Mouse (Mus musculus) T-cell, adult 2 months (primary cell): ENCODE data around the gene Arhgef17.
A peak's percentile ranks its signal among the peaks of the same experiment; 100 is the strongest.

Source experiments
- DNase-seq: peaks from one replicate; pipeline ENCODE4 v3.0.0; 2022; ENCODE audit warnings: low spot score

Arhgef17 gene

GRCm38 (mm10) chr7:100931926-100932480 is at the start of gene Arhgef17:
Gene Arhgef17, minus strand, starts transcription at chr7:100932107.
- DNase-seq = no peak

- DNase-seq = no peak
Measured at GRCm38 (mm10) chr7:100979175-100979574, 47.3 kb upstream of the Arhgef17 start.

- DNase-seq = no peak
Measured at GRCm38 (mm10) chr7:100978171-100978570, 46.3 kb upstream of the Arhgef17 start.

- DNase-seq = no peak
Measured at GRCm38 (mm10) chr7:100974135-100974903, 42.4 kb upstream of the Arhgef17 start, which contains the start of gene P2ry6. Gene P2ry6, minus strand, starts transcription at chr7:100974649.

- DNase-seq = no peak
Measured at GRCm38 (mm10) chr7:100972875-100973274, 41.0 kb upstream of the Arhgef17 start.

- no peak for DNase-seq
Measured at GRCm38 (mm10) chr7:100968874-100969659, 37.2 kb upstream of the Arhgef17 start.

- no peak for DNase-seq
Measured at GRCm38 (mm10) chr7:100968376-100968775, 36.5 kb upstream of the Arhgef17 start.

- no peak for DNase-seq
Measured at GRCm38 (mm10) chr7:100967850-100968249, 35.9 kb upstream of the Arhgef17 start.

GRCm38 (mm10) chr7:100966014-100966413 is 34.1 kb upstream of the Arhgef17 start:
- no peak for DNase-seq

GRCm38 (mm10) chr7:100965079-100965478 is 33.2 kb upstream of the Arhgef17 start:
- peak; percentile 17 for DNase-seq

- no peak for DNase-seq
Measured at GRCm38 (mm10) chr7:100964242-100964641, 32.3 kb upstream of the Arhgef17 start.

- no peak for DNase-seq
Measured at GRCm38 (mm10) chr7:100963381-100963780, 31.5 kb upstream of the Arhgef17 start.

- no peak for DNase-seq
Measured at GRCm38 (mm10) chr7:100961146-100961545, 29.2 kb upstream of the Arhgef17 start.

- no peak for DNase-seq
Measured at GRCm38 (mm10) chr7:100960462-100960861, 28.6 kb upstream of the Arhgef17 start.

- no peak for DNase-seq
Measured at GRCm38 (mm10) chr7:100958426-100958825, 26.5 kb upstream of the Arhgef17 start.

GRCm38 (mm10) chr7:100952686-100953085 is 20.8 kb upstream of the Arhgef17 start:
- no peak for DNase-seq

GRCm38 (mm10) chr7:100951903-100952302 is 20.0 kb upstream of the Arhgef17 start:
- no peak for DNase-seq

GRCm38 (mm10) chr7:100950481-100951010 is 18.6 kb upstream of the Arhgef17 start:
- DNase-seq = no peak

GRCm38 (mm10) chr7:100950031-100950430 is 18.1 kb upstream of the Arhgef17 start:
- DNase-seq = no peak

GRCm38 (mm10) chr7:100944738-100945137 is 12.8 kb upstream of the Arhgef17 start:
- DNase-seq = no peak

GRCm38 (mm10) chr7:100944306-100944705 is 12.4 kb upstream of the Arhgef17 start:
- DNase-seq = no peak

- DNase-seq = no peak
Measured at GRCm38 (mm10) chr7:100942789-100943615, 11.1 kb upstream of the Arhgef17 start.
